Mouse (Mus musculus) bone marrow, adult 2 months (tissue): ENCODE data around the gene Prdm2.

Experiments
- CTCF ChIP-seq: fragments of 200-500 bp; IDR thresholded peaks from 2 replicates; pipeline ENCODE4 v1.5.1; 2011; ENCODE audit warnings: low read length, control low read depth; ENCODE audit not compliant: control insufficient read depth, insufficient read depth
- POLR2A ChIP-seq: fragments of 200-500 bp; IDR thresholded peaks from 2 replicates; pipeline ENCODE4 v1.6.1; 2011; ENCODE audit warnings: low read depth, mild to moderate bottlenecking, control low read depth, low read length, borderline replicate concordance; ENCODE audit not compliant: control insufficient read depth

DNA sequence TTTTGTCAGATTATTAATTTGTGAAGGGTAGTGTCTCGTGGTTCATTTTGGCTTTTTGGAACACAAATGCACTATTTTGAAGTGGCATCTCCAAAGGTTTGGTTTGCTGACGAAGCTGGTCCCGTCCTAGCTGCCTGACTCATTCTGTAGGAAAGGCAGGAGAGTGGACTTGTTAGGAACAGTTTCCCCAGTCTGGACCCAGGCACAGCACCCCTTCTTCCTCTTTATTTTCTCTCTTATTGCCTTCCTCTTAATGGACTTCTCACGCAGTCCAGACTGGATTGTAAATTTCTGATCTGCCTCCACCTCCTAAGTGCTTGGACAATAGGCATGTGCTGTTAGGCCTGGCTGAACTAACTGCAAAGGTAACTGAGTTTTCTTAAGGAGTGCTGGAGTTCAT is 57.8 kb downstream of the Prdm2 start:
- TF ChIP-seq CTCF (no peak), POLR2A (no peak)
